Mouse (Mus musculus): Measurements from ENCODE around the gene Rbfox1. TPM values are rescaled to one million over a fixed set of nuclear protein-coding genes. Genes with fewer than 3 reads are reported as not detected.

Gene Rbfox1
- polyA plus RNA-seq (2012; fragmentation: generic; extraction: Trizol) = not detected

DNA sequence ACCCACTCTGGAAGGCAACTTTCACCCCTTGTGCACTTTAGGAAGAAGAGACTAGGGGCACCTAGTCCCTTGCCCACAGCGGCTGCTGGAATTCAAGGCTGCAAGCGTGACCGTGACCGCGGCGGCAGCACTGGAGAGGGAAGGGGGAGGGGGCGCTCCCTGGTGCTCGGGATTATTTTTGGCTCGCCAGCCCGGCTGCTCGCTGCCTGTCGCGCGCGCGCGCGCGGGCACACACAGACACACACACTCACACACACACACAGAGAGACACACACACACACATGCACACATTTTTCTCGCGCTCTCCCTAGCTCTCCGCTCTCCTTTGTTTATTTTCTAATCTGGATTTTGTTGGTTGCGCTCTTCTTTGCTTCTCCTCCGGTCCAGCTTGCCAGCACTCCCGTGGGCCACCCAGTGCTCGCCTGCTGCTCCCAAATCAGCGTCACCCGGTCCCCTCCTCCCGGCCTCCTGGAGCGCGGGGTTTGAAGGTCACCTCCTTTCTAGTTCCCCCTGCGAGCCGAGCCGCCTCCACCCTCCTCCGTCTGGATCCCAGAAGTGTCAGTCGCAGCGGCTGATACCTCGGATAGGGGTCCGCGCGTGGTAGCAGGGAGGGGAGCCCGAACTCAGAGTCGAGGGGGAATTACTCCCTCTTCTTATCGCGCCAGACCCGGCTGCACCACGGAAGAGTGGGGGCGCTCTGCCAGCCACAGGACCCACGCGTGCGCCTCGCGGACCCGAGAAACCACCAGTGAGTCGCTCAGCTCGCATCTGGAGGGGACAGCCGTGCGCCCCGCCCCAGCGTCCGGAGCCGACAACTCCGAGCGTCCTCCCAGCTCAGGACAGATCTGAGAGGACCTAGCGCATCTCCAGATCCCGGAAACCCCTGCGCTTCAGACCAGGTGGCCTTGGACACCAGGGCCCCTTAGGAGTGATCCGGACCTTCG is at the start of gene Rbfox1:
Rbfox1 (plus strand) TSS at position 610 of the 944 bp plus-strand sequence.

